Mouse (Mus musculus): ENCODE data around the gene Slc4a1. TPM values are rescaled to one million over a fixed set of nuclear protein-coding genes. Genes with fewer than 3 reads are reported as not detected.

The Slc4a1 gene
- polyA plus RNA-seq, 1 experiment from 2014 or later: not detected

- peaks cover 4% of the 10 kb centered on the region for H3K27me3 ChIP-seq
- in situ Hi-C loops (cut with MboI; ENCODE audit: low pct_unique_long_range_greater_than_20kb): no loop called here
- DNase-seq (ENCODE audit: low read depth, low spot score) (no peak), ATAC-seq (no peak)
- TF ChIP-seq CTCF (IDR thresholded peaks at IDR 0.05): no peak
- ChIA-PET POLR2A (no interaction called here), CTCF (no interaction called here)
Observed at GRCm38 (mm10) chr11:102339195-102339594, 26.8 kb downstream of the Slc4a1 start.

- in situ Hi-C loops (cut with MboI; ENCODE audit: low pct_unique_long_range_greater_than_20kb): no loop called here
- ChIA-PET CTCF (no interaction called here), POLR2A (interaction anchor here (0.8 kb wide), 1 partner anchor 49 kb away, joined by 4 read pairs; no protein-coding TSS in a partner anchor)
- peaks cover 4% of the 10 kb centered on the region for H3K27me3 ChIP-seq
- DNase-seq (ENCODE audit: low read depth, low spot score) (no peak), ATAC-seq (no peak)
- TF ChIP-seq CTCF (IDR thresholded peaks at IDR 0.05): no peak
Observed at GRCm38 (mm10) chr11:102338561-102338960, 27.4 kb downstream of the Slc4a1 start.

GRCm38 (mm10) chr11:102337921-102338320, 28.1 kb downstream of the Slc4a1 start:
- ChIA-PET POLR2A (interaction anchor here (0.6 to 0.8 kb wide), 2 partner anchors 19 to 50 kb away, joined by 3 to 4 read pairs; partner anchors contain the start of gene Ubtf), CTCF (no interaction called here)
- DNase-seq (ENCODE audit: low read depth, low spot score) (no peak), ATAC-seq (no peak)
- peaks cover 7% of the 10 kb centered on the region for H3K27me3 ChIP-seq
- in situ Hi-C loops (cut with MboI; ENCODE audit: low pct_unique_long_range_greater_than_20kb): no loop called here
- TF ChIP-seq CTCF (IDR thresholded peaks at IDR 0.05): no peak

GRCm38 (mm10) chr11:102336191-102336590, 29.8 kb downstream of the Slc4a1 start:
- DNase-seq (ENCODE audit: low read depth, low spot score) (no peak), ATAC-seq (no peak)
- POLR2A ChIA-PET: no interaction called here
- in situ Hi-C loops (cut with MboI; ENCODE audit: low pct_unique_long_range_greater_than_20kb): no loop called here
- CTCF ChIA-PET: no interaction called here
- TF ChIP-seq CTCF (IDR thresholded peaks at IDR 0.05): no peak
- peaks cover 10% of the 10 kb centered on the region for H3K27me3 ChIP-seq

- DNase-seq (ENCODE audit: low read depth, low spot score) (no peak), ATAC-seq (no peak)
- no peak for TF ChIP-seq CTCF (IDR thresholded peaks at IDR 0.05)
- in situ Hi-C loops (cut with MboI; ENCODE audit: low pct_unique_long_range_greater_than_20kb): no loop called here
- POLR2A ChIA-PET: interaction anchor here (0.6 to 1.3 kb wide), 3 partner anchors 16 to 72 kb away, joined by 3 read pairs; partner anchors contain the start of genes Slc25a39 and Ubtf
- H3K27me3 ChIP-seq: peaks cover 11% of the 10 kb centered on the region
- CTCF ChIA-PET: interaction anchor here (0.6 kb wide), 1 partner anchor 66 kb away, joined by 3 read pairs; no protein-coding TSS in a partner anchor
Observed at GRCm38 (mm10) chr11:102334973-102335700, 30.9 kb downstream of the Slc4a1 start.

GRCm38 (mm10) chr11:102334010-102334409, 32.0 kb downstream of the Slc4a1 start:
- TF ChIP-seq CTCF (IDR thresholded peaks at IDR 0.05): no peak
- in situ Hi-C loops (cut with MboI; ENCODE audit: low pct_unique_long_range_greater_than_20kb): no loop called here

GRCm38 (mm10) chr11:102333061-102333460, 32.9 kb downstream of the Slc4a1 start:
- DNase-seq (ENCODE audit: low read depth, low spot score) (no peak), ATAC-seq (no peak)
- peaks cover 13% of the 10 kb centered on the region for H3K27me3 ChIP-seq
- TF ChIP-seq CTCF (IDR thresholded peaks at IDR 0.05): no peak
- POLR2A ChIA-PET: interaction anchor here (1.2 kb wide), 1 partner anchor 13 kb away, joined by 5 read pairs; the partner anchor contains the start of gene Ubtf
- in situ Hi-C loops (cut with MboI; ENCODE audit: low pct_unique_long_range_greater_than_20kb): no loop called here
- CTCF ChIA-PET: interaction anchor here (1.0 kb wide), 2 partner anchors 46 to 301 kb away, joined by 3 to 4 read pairs; no protein-coding TSS in a partner anchor

More at GRCm38 (mm10) chr11:102334010-102334409, 32.0 kb downstream of the Slc4a1 start:
- ATAC-seq (no peak), DNase-seq (ENCODE audit: low read depth, low spot score) (no peak)
- peaks cover 13% of the 10 kb centered on the region for H3K27me3 ChIP-seq
- ChIA-PET POLR2A (interaction anchor here (0.6 to 1.3 kb wide), 3 partner anchors 14 to 121 kb away, joined by 3 to 5 read pairs (median 3); partner anchors contain the start of genes Slc25a39 and Ubtf), CTCF (interaction anchor here (0.6 kb wide), 1 partner anchor 67 kb away, joined by 3 read pairs; no protein-coding TSS in a partner anchor)

GRCm38 (mm10) chr11:102331806-102332205, 34.2 kb downstream of the Slc4a1 start:
- CTCF ChIA-PET: no interaction called here
- ATAC-seq: no peak

GRCm38 (mm10) chr11:102330039-102330438, 36.0 kb downstream of the Slc4a1 start:
- no peak for ATAC-seq

More at GRCm38 (mm10) chr11:102331806-102332205, 34.2 kb downstream of the Slc4a1 start:
- no peak for DNase-seq (ENCODE audit: low read depth, low spot score)
- H3K27me3 ChIP-seq: peaks cover 13% of the 10 kb centered on the region
- POLR2A ChIA-PET: interaction anchor here (1.1 kb wide), 1 partner anchor 13 kb away, joined by 6 read pairs; the partner anchor contains the start of gene Ubtf
- TF ChIP-seq CTCF (IDR thresholded peaks at IDR 0.05): no peak
- in situ Hi-C loops (cut with MboI; ENCODE audit: low pct_unique_long_range_greater_than_20kb): no loop called here

GRCm38 (mm10) chr11:102329518-102329917, 36.5 kb downstream of the Slc4a1 start:
- peaks cover 9% of the 10 kb centered on the region for H3K27me3 ChIP-seq
- DNase-seq (ENCODE audit: low read depth, low spot score) (no peak), ATAC-seq (no peak)
- CTCF ChIA-PET: no interaction called here
- in situ Hi-C loops (cut with MboI; ENCODE audit: low pct_unique_long_range_greater_than_20kb): no loop called here
- POLR2A ChIA-PET: interaction anchor here (0.6 to 1.0 kb wide), 3 partner anchors 10 to 58 kb away, joined by 3 to 5 read pairs (median 3); partner anchors contain the start of gene Ubtf
- no peak for TF ChIP-seq CTCF (IDR thresholded peaks at IDR 0.05)

More at GRCm38 (mm10) chr11:102330039-102330438, 36.0 kb downstream of the Slc4a1 start:
- no peak for DNase-seq (ENCODE audit: low read depth, low spot score)
- H3K27me3 ChIP-seq: peaks cover 9% of the 10 kb centered on the region
- CTCF ChIA-PET: no interaction called here
- in situ Hi-C loops (cut with MboI; ENCODE audit: low pct_unique_long_range_greater_than_20kb): no loop called here
- no peak for TF ChIP-seq CTCF (IDR thresholded peaks at IDR 0.05)
- POLR2A ChIA-PET: no interaction called here

- in situ Hi-C loops (cut with MboI; ENCODE audit: low pct_unique_long_range_greater_than_20kb): no loop called here
- ChIA-PET CTCF (no interaction called here), POLR2A (no interaction called here)
- H3K27me3 ChIP-seq: peaks cover 6% of the 10 kb centered on the region
- no peak for TF ChIP-seq CTCF (IDR thresholded peaks at IDR 0.05)
- DNase-seq (ENCODE audit: low read depth, low spot score): no peak
- ATAC-seq: no peak
Observed at GRCm38 (mm10) chr11:102327839-102328238, 38.2 kb downstream of the Slc4a1 start.

All from Patski (cell line).